Mouse (Mus musculus): Measurements from ENCODE around the gene Ttll5.

GRCm38 (mm10) chr12:85828856-85829255, 4.4 kb downstream of the Ttll5 start:
- TF ChIP-seq POLR2A (IDR thresholded peaks at IDR 0.05; ENCODE audit: extremely low read depth, insufficient read depth, low read length) = no peak
- TF ChIP-seq CTCF (IDR thresholded peaks at IDR 0.05; ENCODE audit: extremely low read depth, insufficient read depth, low read length) = no peak
